Mouse (Mus musculus): ENCODE results near the gene Col6a3.

Gene Col6a3

DNA sequence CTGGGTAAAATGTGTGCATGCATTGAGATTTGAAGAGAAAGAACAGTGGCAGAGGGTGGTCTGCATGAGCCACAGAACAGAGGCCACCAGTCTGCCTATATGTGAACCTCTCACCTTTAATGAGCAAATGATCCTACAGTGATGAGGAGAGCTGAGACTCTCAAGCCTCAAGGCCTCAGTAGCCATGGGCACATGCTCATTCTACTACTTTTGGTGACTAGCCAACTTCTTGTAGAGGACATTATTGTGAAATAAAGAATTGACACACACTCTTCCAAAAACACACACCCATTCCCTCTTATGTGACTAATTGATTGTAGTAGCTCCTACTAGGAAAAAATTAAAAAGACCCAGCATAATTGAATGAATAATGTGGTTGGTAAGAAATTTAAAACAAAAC lies 120.0 kb downstream of the Col6a3 start:
- ATAC-seq (ENCODE audit: low TSS enrichment) = no peak

DNA sequence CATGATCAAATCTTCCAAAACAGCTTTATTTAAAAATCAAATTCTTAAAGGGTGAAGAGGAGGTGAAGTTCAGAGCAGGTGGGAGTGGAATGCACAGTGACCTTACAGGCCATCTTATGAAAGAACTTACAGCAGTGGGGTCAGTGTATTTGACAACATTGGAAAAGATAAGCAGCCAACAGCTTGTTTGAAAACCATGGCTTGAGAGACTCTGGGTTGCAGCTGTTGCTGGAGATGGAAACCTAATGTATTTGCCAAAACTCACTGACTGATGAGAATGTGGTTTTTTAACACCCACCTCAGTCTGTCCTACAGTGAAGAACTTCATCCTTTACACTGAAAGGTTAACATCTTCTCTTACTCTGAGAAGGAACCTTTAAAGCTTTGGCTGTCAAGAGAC lies 120.4 kb downstream of the Col6a3 start:
- ATAC-seq (ENCODE audit: low TSS enrichment) = no peak

- no peak for ATAC-seq (ENCODE audit: low TSS enrichment)
Observed at GRCm38 (mm10) chr1:90722021-90722420, 121.8 kb downstream of the Col6a3 start.

DNA sequence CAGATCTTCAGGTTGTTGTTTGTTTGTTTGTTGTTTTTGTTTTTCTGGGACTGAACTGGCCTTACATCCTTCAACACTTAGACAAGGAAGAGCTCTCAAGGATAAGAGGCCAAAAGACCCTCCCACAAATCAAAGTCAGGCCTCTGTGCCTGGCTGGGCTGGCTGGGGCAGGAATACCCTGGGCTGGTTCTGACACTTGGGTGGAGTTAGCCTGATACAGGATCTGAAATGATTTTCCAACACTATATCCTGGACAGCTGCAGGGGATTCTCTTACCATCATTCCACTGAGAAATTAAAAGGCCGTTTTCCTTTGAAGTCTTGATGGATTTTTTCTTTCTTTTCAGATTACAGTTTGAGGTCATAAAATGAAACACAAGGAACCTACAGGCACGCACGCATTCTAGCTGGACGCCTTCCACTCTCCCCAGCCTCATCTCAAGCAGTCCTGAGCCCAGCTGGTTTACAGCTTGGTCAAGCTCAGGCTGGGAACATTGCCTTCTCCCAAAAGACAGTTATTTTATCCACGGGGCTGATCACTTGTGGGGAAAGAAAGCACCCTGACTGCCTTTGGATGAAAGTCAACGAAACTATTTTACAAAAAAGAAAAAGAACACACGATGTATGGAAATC lies 123.0 kb downstream of the Col6a3 start:
- ATAC-seq (ENCODE audit: low TSS enrichment) = no peak

DNA sequence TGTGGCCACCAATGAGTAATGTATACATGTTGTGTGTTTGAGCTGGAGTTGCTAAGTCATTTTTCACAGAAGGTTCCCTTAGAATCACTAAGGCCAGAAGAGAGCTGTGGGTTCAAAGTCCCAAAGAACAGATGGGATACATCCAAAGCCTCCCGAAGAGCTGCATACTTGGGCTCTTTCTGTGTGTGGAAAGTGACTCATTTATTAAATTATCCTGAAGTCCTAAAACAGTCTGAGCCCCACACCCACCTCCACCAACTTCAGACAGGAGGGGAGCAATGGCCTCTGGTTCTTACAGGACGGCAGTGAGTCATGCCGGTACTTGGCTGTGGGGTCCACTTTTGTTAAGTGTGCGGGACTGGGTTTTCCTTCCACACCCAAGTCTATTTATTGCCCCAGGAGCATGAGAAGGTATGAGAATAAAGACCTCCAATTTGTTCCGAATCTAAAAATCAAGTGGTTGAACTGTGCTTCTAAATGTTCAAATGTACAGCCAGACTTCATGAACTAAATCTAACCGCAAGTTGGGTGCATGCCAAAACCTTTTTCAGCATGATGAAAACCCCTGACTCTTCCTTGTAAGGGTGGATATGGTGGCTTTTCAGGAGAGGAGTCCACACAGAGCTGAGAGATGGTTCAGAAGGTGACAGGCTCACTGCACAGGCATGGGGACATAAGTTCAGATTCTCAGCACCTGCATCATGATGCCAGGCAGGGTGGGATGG lies 124.8 kb downstream of the Col6a3 start:
- no peak for ATAC-seq (ENCODE audit: low TSS enrichment)

DNA sequence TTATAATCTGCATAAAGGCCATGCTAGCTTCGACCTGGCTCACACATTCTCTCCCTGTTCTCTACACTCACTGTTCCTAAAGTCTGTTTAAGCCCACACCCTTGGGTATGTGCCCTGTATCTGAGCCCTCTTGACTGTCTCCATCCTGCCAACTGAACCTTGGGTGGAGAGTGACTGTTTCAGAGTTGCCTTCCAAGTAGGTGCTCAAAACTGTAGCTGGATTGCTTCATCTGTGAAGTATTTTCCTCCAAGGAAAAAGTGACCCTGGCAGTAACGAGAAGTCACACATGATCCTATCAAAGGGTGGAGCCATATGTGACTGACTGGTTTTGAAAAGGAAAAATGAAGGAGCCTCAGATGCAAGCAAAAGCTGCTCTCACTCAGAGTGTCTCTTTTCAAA lies 127.5 kb downstream of the Col6a3 start:
- ATAC-seq (ENCODE audit: low TSS enrichment) = no peak

Data from frontal cortex, adult (tissue).